Mouse (Mus musculus) T-helper 1 cell (primary cell): ENCODE results near the gene Pde1c.

Experiments used
- in situ Hi-C: fragments of 300-600 bp; cut with MboI, MseI; formaldehyde crosslinking; loops from one replicate; pipeline ENCODE4 v1.15.1; 2025; ENCODE audit warnings: high pct_unique_total_duplicates

Pde1c gene

GRCm38 (mm10) chr6:56099520-56100101 lies 469.3 kb downstream of the Pde1c start:
- in situ Hi-C loops, result no loop called here

- in situ Hi-C loops, result no loop called here
Observed at GRCm38 (mm10) chr6:56098427-56098826, 470.5 kb downstream of the Pde1c start.

GRCm38 (mm10) chr6:56076378-56076805 lies 492.5 kb downstream of the Pde1c start:
- in situ Hi-C loops, result loop anchor here (10.0 kb wide), 1 partner anchor 538 kb away; no protein-coding TSS in a partner anchor

- in situ Hi-C loops, result loop anchor here (25.0 kb wide), 1 partner anchor 619 kb away; no protein-coding TSS in a partner anchor
Observed at GRCm38 (mm10) chr6:56068516-56068915, 500.4 kb downstream of the Pde1c start.

- in situ Hi-C loops, result loop anchor here (25.0 kb wide), 1 partner anchor 621 kb away; no protein-coding TSS in a partner anchor
Observed at GRCm38 (mm10) chr6:56066632-56067282, 502.1 kb downstream of the Pde1c start.

GRCm38 (mm10) chr6:56063736-56064135 lies 505.2 kb downstream of the Pde1c start:
- in situ Hi-C loops, result loop anchor here (25.0 kb wide), 1 partner anchor 624 kb away; no protein-coding TSS in a partner anchor

- in situ Hi-C loops, result no loop called here
Observed at GRCm38 (mm10) chr6:56049104-56049503, 519.8 kb downstream of the Pde1c start.

GRCm38 (mm10) chr6:56048580-56048979 lies 520.3 kb downstream of the Pde1c start:
- in situ Hi-C loops, result no loop called here

- in situ Hi-C loops, result no loop called here
Observed at GRCm38 (mm10) chr6:56044716-56045115, 524.2 kb downstream of the Pde1c start.

- in situ Hi-C loops, result no loop called here
Observed at GRCm38 (mm10) chr6:56044270-56044669, 524.6 kb downstream of the Pde1c start.

GRCm38 (mm10) chr6:56039476-56040055 lies 529.3 kb downstream of the Pde1c start:
- in situ Hi-C loops, result no loop called here

GRCm38 (mm10) chr6:56035054-56035453 lies 533.8 kb downstream of the Pde1c start:
- in situ Hi-C loops, result no loop called here

GRCm38 (mm10) chr6:56032231-56032630 lies 536.7 kb downstream of the Pde1c start:
- in situ Hi-C loops, result no loop called here

- in situ Hi-C loops, result no loop called here
Observed at GRCm38 (mm10) chr6:56029986-56030385, 538.9 kb downstream of the Pde1c start.

- in situ Hi-C loops, result no loop called here
Observed at GRCm38 (mm10) chr6:56027966-56028365, 540.9 kb downstream of the Pde1c start.

GRCm38 (mm10) chr6:56027318-56027717 lies 541.6 kb downstream of the Pde1c start:
- in situ Hi-C loops, result no loop called here

- in situ Hi-C loops, result no loop called here
Observed at GRCm38 (mm10) chr6:56025533-56025932, 543.4 kb downstream of the Pde1c start.
